Mouse (Mus musculus) bone marrow macrophage, adult 2 months (primary cell): ENCODE data around the gene Radil. TPM values are rescaled to one million over a fixed set of nuclear protein-coding genes. Genes with fewer than 3 reads are reported as not detected.

Source experiments
- H3K27ac ChIP-seq: 2 replicates; pipeline ENCODE4 v1.5.1; 2012; ENCODE audit warnings: low read depth, low read length; ENCODE audit not compliant: insufficient read depth
- H3K4me1 ChIP-seq: 2 replicates; pipeline ENCODE4 v1.6.1; 2012; ENCODE audit warnings: low read length; ENCODE audit not compliant: control insufficient read depth, insufficient read depth
- H3K4me3 ChIP-seq: 2 replicates; pipeline ENCODE4 v1.5.1; 2012; ENCODE audit warnings: mild to moderate bottlenecking, low read length, moderate library complexity; ENCODE audit not compliant: insufficient read depth
- CTCF ChIP-seq: IDR thresholded peaks from 2 replicates; pipeline ENCODE4 v1.5.1; 2012; ENCODE audit warnings: low read depth, mild to moderate bottlenecking, low read length, moderate library complexity
- POLR2A ChIP-seq: IDR thresholded peaks from 2 replicates; pipeline ENCODE4 v1.6.1; 2012; ENCODE audit warnings: mild to moderate bottlenecking, low read depth, low read length, borderline replicate concordance
- polyA plus RNA-seq: library from polyadenylated mRNA; stranded (reverse); fragments of >200 nt; gene quantifications from 2 replicates; pipeline ENCODE4 v1.2.4, GENCODE M21; 2012; ENCODE audit not compliant: missing spikeins, insufficient read depth, insufficient read length

The Radil gene
- polyA plus RNA-seq, 1 experiment, result not detected

GRCm38 (mm10) chr5:142453742-142454141, 97.2 kb downstream of the Radil start:
- Histone ChIP-seq H3K27ac (no peak overlapping the region), H3K4me3 (no peak overlapping the region), H3K4me1 (peaks cover 25% of the 10 kb centered on the region)
- TF ChIP-seq CTCF (no peak), POLR2A (no peak)

DNA sequence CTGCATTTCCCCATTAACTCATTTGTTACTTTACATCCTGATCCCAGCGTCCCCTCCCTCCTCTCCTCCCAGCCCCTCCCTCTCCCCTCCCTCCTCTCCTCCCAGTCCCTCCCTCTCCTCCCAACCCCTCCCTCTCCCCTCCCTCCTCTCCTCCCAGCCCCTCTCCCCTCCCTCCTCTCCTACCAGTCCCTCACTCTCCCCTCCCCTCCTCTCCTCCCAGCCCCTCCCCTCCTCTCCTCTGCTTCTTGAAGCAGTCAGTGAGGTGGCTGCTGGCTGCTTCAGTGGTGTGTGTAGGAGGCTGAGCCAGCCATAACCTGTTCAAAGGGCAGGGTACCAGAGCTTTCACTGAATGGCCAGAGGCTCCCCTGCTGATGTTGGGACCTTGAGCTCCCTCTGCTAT, 99.1 kb downstream of the Radil start:
- Histone ChIP-seq H3K27ac (no peak overlapping the region), H3K4me1 (peaks cover 10% of the 10 kb centered on the region), H3K4me3 (no peak overlapping the region)
- TF ChIP-seq POLR2A, result no peak
- no peak for TF ChIP-seq CTCF

DNA sequence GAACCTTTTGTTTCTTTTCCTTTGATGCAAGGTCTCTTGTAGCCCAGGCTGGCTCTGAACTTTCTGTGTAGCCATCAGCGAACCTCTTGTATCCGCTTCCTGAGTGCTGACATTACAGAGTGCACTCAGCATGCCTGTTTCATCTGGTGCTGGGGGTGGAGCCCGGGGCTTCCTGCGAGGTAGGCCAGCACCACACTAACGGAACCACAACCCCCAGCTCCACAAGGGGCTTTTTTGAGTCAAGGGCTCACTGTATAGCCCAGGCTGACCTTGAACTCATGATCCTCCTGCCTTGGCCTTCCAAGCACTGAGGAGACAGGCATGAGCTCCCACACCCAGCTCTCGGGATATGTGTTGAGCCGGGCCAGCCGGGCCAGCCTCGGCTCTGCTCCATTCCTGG, 100.1 kb downstream of the Radil start:
- no peak overlapping the region for H3K27ac ChIP-seq
- H3K4me1 ChIP-seq, result peaks cover 13% of the 10 kb centered on the region
- no peak overlapping the region for H3K4me3 ChIP-seq
- TF ChIP-seq POLR2A (no peak), CTCF (no peak)

DNA sequence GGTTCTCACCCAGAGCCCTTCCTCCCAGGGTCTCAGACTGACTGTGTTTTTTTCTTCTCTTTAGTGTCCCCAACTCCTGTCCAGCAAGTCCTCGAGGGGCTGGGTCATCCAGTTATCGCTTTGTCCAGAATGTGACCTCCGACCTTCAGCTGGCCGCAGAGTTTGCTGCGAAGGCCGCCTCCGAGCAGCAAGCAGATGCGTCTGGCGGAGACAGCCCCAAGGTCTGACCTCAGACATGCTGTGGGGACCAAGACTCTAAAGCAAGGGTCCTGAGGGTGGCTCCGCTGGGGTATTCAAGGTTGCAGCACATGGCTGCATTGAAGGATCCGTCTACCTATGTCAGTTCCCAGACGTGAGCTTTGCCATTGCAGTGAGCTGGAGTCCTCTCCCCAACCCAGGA, 102.3 kb downstream of the Radil start:
- peaks cover 36% of the 10 kb centered on the region for H3K4me1 ChIP-seq
- TF ChIP-seq CTCF (no peak), POLR2A (no peak)
- H3K27ac ChIP-seq, result no peak overlapping the region
- no peak overlapping the region for H3K4me3 ChIP-seq

GRCm38 (mm10) chr5:142448076-142448475, 102.8 kb downstream of the Radil start:
- Histone ChIP-seq H3K4me1 (peaks cover 40% of the 10 kb centered on the region), H3K4me3 (no peak overlapping the region), H3K27ac (no peak overlapping the region)
- TF ChIP-seq CTCF (peak; percentile 70), POLR2A (no peak)

DNA sequence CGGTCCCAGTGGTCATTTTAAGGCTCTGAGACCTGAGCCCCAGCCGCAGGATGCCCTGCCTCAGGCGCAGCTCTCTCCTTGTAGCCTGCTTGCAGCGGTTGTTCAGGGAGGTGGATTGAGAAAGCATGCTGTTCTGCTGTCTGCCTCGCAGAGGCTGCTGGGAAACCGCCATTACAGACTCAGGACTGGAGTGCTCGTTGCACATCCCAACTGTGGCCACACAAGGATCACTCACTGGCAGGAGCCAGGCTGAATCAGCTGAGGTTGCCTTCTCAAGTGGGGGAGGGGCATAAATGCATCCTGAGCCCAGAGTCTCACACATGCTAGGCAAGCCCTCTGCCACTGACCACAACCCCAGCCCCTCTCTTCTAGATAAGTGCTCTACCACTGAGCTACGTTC, 105.2 kb downstream of the Radil start:
- Histone ChIP-seq H3K4me3 (no peak overlapping the region), H3K27ac (no peak overlapping the region), H3K4me1 (peaks cover 48% of the 10 kb centered on the region)
- TF ChIP-seq CTCF, result no peak
- no peak for TF ChIP-seq POLR2A

DNA sequence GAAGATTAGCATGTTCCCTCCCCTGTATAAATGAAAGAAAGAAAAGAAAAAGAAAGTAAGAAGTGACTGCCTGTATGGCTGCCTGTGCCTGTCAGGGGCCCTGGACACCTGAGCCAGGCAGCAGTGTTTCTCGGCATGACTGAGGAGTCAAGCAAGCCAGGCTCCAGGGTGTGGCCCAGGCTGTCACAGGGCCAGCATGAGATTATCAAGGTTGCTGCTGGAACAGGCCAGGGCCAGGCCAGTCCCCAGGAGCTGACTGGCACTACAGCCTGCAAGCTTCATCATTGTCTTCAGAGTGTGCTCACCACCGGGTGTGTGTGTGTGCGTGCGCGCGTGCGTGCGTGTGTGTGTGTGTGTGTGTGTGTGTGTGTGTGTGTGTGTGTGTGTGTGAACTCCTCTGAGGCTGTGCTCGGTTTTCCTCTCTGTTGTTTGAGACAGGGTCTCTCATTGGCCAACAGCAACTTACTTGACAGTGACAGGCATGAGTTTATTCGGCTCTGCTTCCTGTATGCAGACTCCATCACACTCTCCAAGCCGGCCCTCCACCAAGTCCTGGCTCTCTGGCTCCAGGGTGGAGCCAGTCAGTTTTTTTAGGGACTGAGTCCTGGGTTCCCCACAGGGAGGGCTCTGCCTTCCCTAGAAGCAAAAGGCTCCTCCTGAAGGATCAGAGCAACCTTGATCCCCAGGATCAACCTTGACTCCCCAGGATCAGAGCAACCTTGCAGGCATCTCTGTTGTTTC, 105.9 kb downstream of the Radil start:
- Histone ChIP-seq H3K27ac (no peak overlapping the region), H3K4me1 (peaks cover 48% of the 10 kb centered on the region), H3K4me3 (no peak overlapping the region)
- TF ChIP-seq CTCF, result no peak
- TF ChIP-seq POLR2A, result no peak

GRCm38 (mm10) chr5:142443994-142444393, 106.9 kb downstream of the Radil start:
- H3K27ac ChIP-seq, result peak overlapping the region; percentile 61; the same call in 1 of the 2 replicates
- peaks cover 53% of the 10 kb centered on the region for H3K4me1 ChIP-seq
- H3K4me3 ChIP-seq, result no peak overlapping the region
- TF ChIP-seq CTCF (no peak), POLR2A (no peak)

DNA sequence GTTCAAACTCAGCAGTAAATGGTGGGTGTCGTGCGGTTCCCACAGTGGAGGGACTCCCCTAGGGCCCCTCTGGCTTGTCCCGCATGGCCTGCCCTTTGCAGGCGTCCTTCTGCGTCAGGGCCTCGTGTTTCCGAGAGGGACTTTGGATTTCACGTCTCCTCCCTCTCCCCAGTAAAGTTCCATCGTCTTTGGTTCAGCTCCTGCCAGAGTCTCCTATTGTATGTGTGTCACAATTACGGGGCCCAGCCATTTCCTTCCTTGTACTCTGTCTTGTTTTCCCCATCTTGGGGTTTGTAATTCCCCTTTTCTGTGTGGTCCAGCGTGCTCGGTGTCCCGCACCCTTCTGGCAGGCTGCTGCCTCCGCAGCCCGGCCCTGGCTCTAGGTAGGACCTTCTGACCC, 107.4 kb downstream of the Radil start:
- Histone ChIP-seq H3K4me1 (peaks cover 53% of the 10 kb centered on the region), H3K27ac (peak overlapping the region; percentile 61), H3K4me3 (peak overlapping the region; percentile 0; the same call in 1 of the 2 replicates)
- TF ChIP-seq CTCF (no peak), POLR2A (no peak)

- H3K4me3 ChIP-seq, result peak overlapping the region; percentile 49
- H3K4me1 ChIP-seq, result peaks cover 48% of the 10 kb centered on the region
These were observed 108.9 kb downstream of the Radil start for GRCm38 (mm10) chr5:142442045-142442440.

More at GRCm38 (mm10) chr5:142442045-142442440, 108.9 kb downstream of the Radil start:
- no peak for TF ChIP-seq POLR2A
- peak overlapping the region; percentile 18 for H3K27ac ChIP-seq
